Mouse (Mus musculus) layer of hippocampus, adult 9-11 months (tissue): ENCODE results near the gene Upk3bl.
"Not testable (repeated sequence)": the region's sequence is repeated elsewhere in the genome, so short reads cannot be mapped to it uniquely, and the experiment has no call there.

Source experiments
- DNase-seq: peaks from one replicate; pipeline ENCODE4 v3.0.0; 2022

The Upk3bl gene

GRCm38 (mm10) chr5:136091927-136092326, 37.6 kb downstream of the Upk3bl start:
- DNase-seq, result no peak

- DNase-seq, result no peak
Observed at GRCm38 (mm10) chr5:136094249-136095010, 40.1 kb downstream of the Upk3bl start.

- no peak for DNase-seq
Observed at GRCm38 (mm10) chr5:136095089-136095488, 40.8 kb downstream of the Upk3bl start.

- no peak for DNase-seq
Observed at GRCm38 (mm10) chr5:136098536-136098935, 44.2 kb downstream of the Upk3bl start.

- peak; percentile 59 for DNase-seq
Observed at GRCm38 (mm10) chr5:136102099-136102820, 48.0 kb downstream of the Upk3bl start.

- no peak for DNase-seq
Observed at GRCm38 (mm10) chr5:136104511-136104910, 50.2 kb downstream of the Upk3bl start.

- no peak for DNase-seq
Observed at GRCm38 (mm10) chr5:136108486-136108885, 54.2 kb downstream of the Upk3bl start.

GRCm38 (mm10) chr5:136109042-136109441, 54.8 kb downstream of the Upk3bl start:
- no peak for DNase-seq

- not testable (repeated sequence) for DNase-seq
Observed at GRCm38 (mm10) chr5:136113546-136113945, 59.3 kb downstream of the Upk3bl start.
